Mouse (Mus musculus) small intestine, adult 2 months (tissue): ENCODE data around the gene Plxdc1.

Source experiments
- CTCF ChIP-seq: fragments of 200-500 bp; IDR thresholded peaks from 2 replicates; pipeline ENCODE4 v1.5.1; 2012; ENCODE audit warnings: low read depth, mild to moderate bottlenecking, control low read depth, inconsistent platforms, low read length, moderate library complexity, mixed read lengths; ENCODE audit not compliant: insufficient replicate concordance, insufficient read length; ENCODE audit errors: extremely low read depth
- POLR2A ChIP-seq: fragments of 200-500 bp; IDR thresholded peaks from 2 replicates; pipeline ENCODE4 v1.6.1; 2012; ENCODE audit warnings: low read depth, mild to moderate bottlenecking, control low read depth, inconsistent platforms, low read length, moderate library complexity

- TF ChIP-seq CTCF: no peak
- TF ChIP-seq POLR2A: no peak
These were observed 80.3 kb downstream of the Plxdc1 start for GRCm38 (mm10) chr11:97905941-97906340.
